Mouse (Mus musculus): ENCODE measurements around the gene Qrich2.

DNA sequence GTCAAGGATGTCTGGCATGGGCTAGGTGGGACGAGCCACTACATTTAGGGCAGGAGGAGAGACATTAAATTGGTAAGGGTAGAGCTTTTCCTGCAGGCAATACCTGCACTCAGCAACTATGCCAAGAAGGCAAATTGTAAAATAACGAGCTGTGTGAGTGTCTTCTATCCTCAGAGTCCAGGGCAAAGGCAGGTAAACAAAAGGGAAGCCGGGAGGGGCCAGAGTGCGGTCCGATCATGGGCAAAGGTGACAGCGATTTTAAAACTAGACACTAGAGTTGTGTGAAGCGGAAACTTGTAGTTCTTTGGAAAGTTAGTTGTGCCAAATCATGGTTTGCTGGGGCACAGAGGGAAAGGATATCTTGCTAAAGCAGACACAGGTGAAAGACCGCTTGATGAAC, 18.2 kb upstream of the Qrich2 start:
- no peak for TF ChIP-seq POLR2A (IDR thresholded peaks at IDR 0.05; ENCODE audit: insufficient read depth, low read length)
- TF ChIP-seq CTCF (IDR thresholded peaks at IDR 0.05; ENCODE audit: low read depth, low read length), result no peak
- no peak for TF ChIP-seq EP300 (IDR thresholded peaks at IDR 0.05; ENCODE audit: insufficient read depth, low read depth, low read length)

Measured in ES-Bruce4 (cell line).